Mouse (Mus musculus) mesoderm, embryonic 11.5 days (tissue): ENCODE measurements around the gene Sox9.

Experiments
- DNase-seq: peaks from one replicate; pipeline ENCODE4 v3.0.0-alpha.2; 2012; ENCODE audit warnings: low read depth, low spot score

The Sox9 gene

GRCm38 (mm10) chr11:112781994-112782356, at the start of gene Sox9:
TSS of gene Sox9 (plus strand) at chr11:112782224.
- DNase-seq: peak; percentile 96

- DNase-seq: no peak
Observed at GRCm38 (mm10) chr11:112732401-112732800, 49.6 kb upstream of the Sox9 start.

GRCm38 (mm10) chr11:112737071-112737470, 45.0 kb upstream of the Sox9 start:
- DNase-seq: peak; percentile 8

GRCm38 (mm10) chr11:112739681-112740080, 42.3 kb upstream of the Sox9 start:
- DNase-seq: no peak

- no peak for DNase-seq
Observed at GRCm38 (mm10) chr11:112756516-112756915, 25.5 kb upstream of the Sox9 start.

GRCm38 (mm10) chr11:112758056-112758455, 24.0 kb upstream of the Sox9 start:
- no peak for DNase-seq

GRCm38 (mm10) chr11:112766956-112767355, 15.1 kb upstream of the Sox9 start:
- DNase-seq: no peak

GRCm38 (mm10) chr11:112767531-112768041, 14.4 kb upstream of the Sox9 start:
- DNase-seq: no peak

- DNase-seq: no peak
Observed at GRCm38 (mm10) chr11:112772791-112773355, 9.2 kb upstream of the Sox9 start.

- peak; percentile 68 for DNase-seq
Observed at GRCm38 (mm10) chr11:112779762-112780161, 2.3 kb upstream of the Sox9 start.

- no peak for DNase-seq
Observed at GRCm38 (mm10) chr11:112780394-112780920, 1.6 kb upstream of the Sox9 start.

- peak; percentile 76 for DNase-seq
Observed at GRCm38 (mm10) chr11:112781035-112781911, 751 bp upstream of the Sox9 start.

- peak; percentile 54 for DNase-seq
Observed at GRCm38 (mm10) chr11:112782357-112783121, 515 bp downstream of the Sox9 start.

GRCm38 (mm10) chr11:112783401-112784346, 1.6 kb downstream of the Sox9 start:
- DNase-seq: peak; percentile 62

GRCm38 (mm10) chr11:112784347-112784902, 2.4 kb downstream of the Sox9 start:
- no peak for DNase-seq

GRCm38 (mm10) chr11:112784903-112785381, 2.9 kb downstream of the Sox9 start:
- peak; percentile 57 for DNase-seq

- no peak for DNase-seq
Observed at GRCm38 (mm10) chr11:112785581-112785980, 3.6 kb downstream of the Sox9 start.

- DNase-seq: peak; percentile 60
Observed at GRCm38 (mm10) chr11:112786427-112786826, 4.4 kb downstream of the Sox9 start.

- DNase-seq: no peak
Observed at GRCm38 (mm10) chr11:112788296-112788695, 6.3 kb downstream of the Sox9 start.

- no peak for DNase-seq
Observed at GRCm38 (mm10) chr11:112796379-112796778, 14.4 kb downstream of the Sox9 start.
